Mouse (Mus musculus) stomach, embryonic 14.5 days (tissue): ENCODE results near the gene Src. TPM values are rescaled to one million over a fixed set of nuclear protein-coding genes. Genes with fewer than 3 reads are reported as not detected.

Source experiments
- ATAC-seq: fragments of 200-750 bp; cut with Nextera tagmentation; 2 replicates; pipeline ENCODE4 v1.8.0; 2017; ENCODE audit warnings: low read depth, moderate TSS enrichment; ENCODE audit not compliant: insufficient number of reproducible peaks, insufficient read depth, low FRiP score
- H3K27ac ChIP-seq: fragments of 300-500 bp; sonication (generic); 2 replicates; pipeline ENCODE4 v1.5.1; 2014; ENCODE audit warnings: mild to moderate bottlenecking, low read length, moderate library complexity, mixed read lengths
- H3K27me3 ChIP-seq: fragments of 300-500 bp; sonication (generic); 2 replicates; pipeline ENCODE4 v1.6.1; 2014; ENCODE audit warnings: low read length, control low read depth, mixed read lengths; ENCODE audit not compliant: control insufficient read depth, insufficient read depth
- H3K36me3 ChIP-seq: fragments of 300-500 bp; sonication (generic); 2 replicates; pipeline ENCODE4 v1.6.1; 2014; ENCODE audit warnings: mild to moderate bottlenecking, control low read depth, low read length, moderate library complexity, mixed read lengths; ENCODE audit not compliant: control insufficient read depth, insufficient read depth
- H3K4me1 ChIP-seq: fragments of 300-500 bp; sonication (generic); 2 replicates; pipeline ENCODE4 v1.6.1; 2014; ENCODE audit warnings: low read length, control low read depth, mixed read lengths; ENCODE audit not compliant: control insufficient read depth, insufficient read depth
- H3K4me2 ChIP-seq: fragments of 300-500 bp; sonication (generic); replicated peaks from 2 replicates; pipeline ENCODE4 v1.6.1; 2014; ENCODE audit warnings: low read depth, low read length, control low read depth
- H3K4me3 ChIP-seq: fragments of 300-500 bp; sonication (generic); 2 replicates; pipeline ENCODE4 v1.5.1; 2014; ENCODE audit warnings: low read depth, low read length, control low read depth
- H3K9ac ChIP-seq: fragments of 300-500 bp; sonication (generic); replicated peaks from 2 replicates; pipeline ENCODE4 v1.6.1; 2014; ENCODE audit warnings: low read depth, mild to moderate bottlenecking, control low read depth, low read length, moderate library complexity, mixed read lengths
- H3K9me3 ChIP-seq: fragments of 300-500 bp; sonication (generic); 2 replicates; pipeline ENCODE4 v1.6.1; 2016; ENCODE audit warnings: low read depth, low read length, control low read depth; ENCODE audit not compliant: control insufficient read depth
- WGBS: fragments of 180-500 bp; shearing (Covaris S2); extraction: QIAGEN DNeasy Blood & Tissue Kit; methylation state at CpG from one replicate; pipeline ENCODE4 v1.1.7; 2014; 5-methylcytosine and 5-hydroxymethylcytosine counted together
- polyA plus RNA-seq: library from polyadenylated mRNA; unstranded; fragments of >200 nt; fragmentation: Nextera tagmentation; extraction: Ambion mirVana; gene quantifications from 2 replicates; pipeline ENCODE4 v1.2.1, GENCODE M21; 2014

The Src gene
- polyA plus RNA-seq, 1 experiment from 2014 or later = 17.1 TPM

DNA sequence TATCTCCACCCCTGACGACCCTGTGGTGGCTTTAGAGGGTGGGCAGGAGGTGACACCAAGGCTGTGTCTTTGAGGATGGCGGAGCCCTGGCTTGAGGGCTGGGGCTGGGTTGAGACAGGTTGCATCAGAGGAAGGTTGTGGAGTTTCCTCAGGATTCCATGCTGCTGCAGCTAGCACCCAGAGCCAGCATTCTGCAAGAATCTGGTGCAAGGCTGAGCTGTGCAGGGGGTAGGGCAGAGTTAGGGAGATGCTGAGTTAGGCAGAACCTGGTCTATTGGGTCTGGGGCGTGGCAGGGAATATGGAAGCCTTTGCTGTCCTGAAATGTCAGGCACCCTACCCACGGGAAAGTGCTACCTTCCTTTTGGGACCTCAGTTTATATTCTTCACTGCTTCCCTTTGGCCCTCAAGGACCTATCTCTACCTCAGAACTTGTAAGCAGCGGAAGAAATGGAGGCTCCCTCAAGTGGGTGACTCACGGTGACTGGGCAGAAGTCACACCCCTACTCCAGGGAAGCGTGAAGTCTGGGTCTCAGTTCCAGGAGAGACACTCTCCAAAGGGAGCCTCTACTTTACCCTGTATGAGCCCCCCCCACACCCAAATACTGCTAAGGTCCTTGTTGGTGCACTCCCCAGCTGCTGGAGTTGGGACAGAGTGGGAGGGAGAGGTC, 33.3 kb downstream of the Src start:
- no peak for ATAC-seq
- no peaks in the 10 kb centered on the region for H3K4me1 ChIP-seq
- no peak overlapping the region for H3K9ac ChIP-seq
- no peaks in the 10 kb centered on the region; the same call in 1 of the 2 replicates for H3K36me3 ChIP-seq
- no peak overlapping the region for H3K4me3 ChIP-seq
- WGBS = 80% methylated on average over 7 of the region's 7 CpGs
- H3K4me2 ChIP-seq = no peak overlapping the region
- no peak overlapping the region for H3K27ac ChIP-seq
- no peaks in the 10 kb centered on the region for H3K27me3 ChIP-seq
- H3K9me3 ChIP-seq = no peaks in the 10 kb centered on the region

DNA sequence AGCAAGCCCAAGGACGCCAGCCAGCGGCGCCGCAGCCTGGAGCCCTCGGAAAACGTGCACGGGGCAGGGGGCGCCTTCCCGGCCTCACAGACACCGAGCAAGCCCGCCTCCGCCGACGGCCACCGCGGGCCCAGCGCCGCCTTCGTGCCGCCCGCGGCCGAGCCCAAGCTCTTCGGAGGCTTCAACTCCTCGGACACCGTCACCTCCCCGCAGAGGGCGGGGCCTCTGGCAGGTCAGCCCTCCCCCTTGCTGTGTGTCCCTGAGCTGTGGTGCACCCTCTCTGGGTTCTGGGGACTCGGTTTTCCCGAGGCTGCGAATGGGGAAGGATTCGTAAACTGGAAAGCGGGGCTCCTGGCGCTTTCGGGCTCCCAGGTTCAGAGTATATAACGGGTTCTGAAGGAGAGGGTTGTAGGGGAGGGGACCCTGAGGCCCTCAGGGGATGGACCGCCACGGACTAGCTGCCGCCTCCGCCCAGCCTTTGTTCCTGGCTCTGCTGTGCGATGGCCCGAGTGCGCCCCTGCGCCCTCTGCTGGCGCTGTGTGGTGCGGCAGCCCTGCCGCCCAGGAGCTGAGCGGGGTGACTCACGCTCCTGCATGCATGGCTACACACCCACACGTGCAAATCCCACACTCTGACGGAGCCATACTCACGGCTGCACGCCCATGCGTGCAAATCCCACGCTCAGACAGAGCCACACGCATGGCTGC, 39.0 kb downstream of the Src start:
- H3K4me3 ChIP-seq = peak overlapping the region; percentile 28
- no peaks in the 10 kb centered on the region for H3K27me3 ChIP-seq
- WGBS = 2% methylated on average over 56 of the region's 56 CpGs
- peaks cover 14% of the 10 kb centered on the region for H3K36me3 ChIP-seq
- H3K27ac ChIP-seq = peak overlapping the region; percentile 67; the same call in 1 of the 2 replicates
- peaks cover 27% of the 10 kb centered on the region; the same call in 1 of the 2 replicates for H3K4me1 ChIP-seq
- H3K4me2 ChIP-seq = peak overlapping the region; percentile 50
- H3K9me3 ChIP-seq = no peaks in the 10 kb centered on the region
- H3K9ac ChIP-seq = peak overlapping the region; percentile 60
- ATAC-seq = peak; percentile 86

DNA sequence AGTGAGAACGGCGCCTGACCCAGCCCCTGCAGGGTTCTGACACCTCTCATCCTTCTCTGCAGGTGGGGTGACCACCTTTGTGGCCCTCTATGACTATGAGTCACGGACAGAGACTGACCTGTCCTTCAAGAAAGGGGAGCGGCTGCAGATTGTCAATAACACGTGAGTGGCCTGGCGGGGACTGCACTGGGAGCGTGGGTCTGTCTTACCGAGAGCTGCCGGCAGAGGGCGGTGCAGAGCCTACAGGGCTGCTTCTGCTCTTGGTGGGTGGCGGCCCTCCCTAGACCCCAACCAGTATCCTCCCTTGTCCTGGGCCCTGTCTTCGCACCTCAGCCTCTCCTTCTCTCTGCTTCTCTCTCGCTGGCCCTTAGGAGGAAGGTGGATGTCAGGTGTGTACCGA, 40.2 kb downstream of the Src start:
- no peak overlapping the region; the same call in 1 of the 2 replicates for H3K27ac ChIP-seq
- no peak overlapping the region for H3K4me3 ChIP-seq
- H3K9ac ChIP-seq = no peak overlapping the region
- H3K9me3 ChIP-seq = no peaks in the 10 kb centered on the region
- peaks cover 23% of the 10 kb centered on the region for H3K36me3 ChIP-seq
- WGBS = 32% methylated on average over 13 of the region's 14 CpGs
- no peaks in the 10 kb centered on the region for H3K27me3 ChIP-seq
- ATAC-seq = no peak
- H3K4me2 ChIP-seq = no peak overlapping the region
- H3K4me1 ChIP-seq = peaks cover 39% of the 10 kb centered on the region

GRCm38 (mm10) chr2:157459736-157460135, 41.5 kb downstream of the Src start:
- Histone ChIP-seq H3K4me1 (peaks cover 52% of the 10 kb centered on the region), H3K9ac (no peak overlapping the region)

DNA sequence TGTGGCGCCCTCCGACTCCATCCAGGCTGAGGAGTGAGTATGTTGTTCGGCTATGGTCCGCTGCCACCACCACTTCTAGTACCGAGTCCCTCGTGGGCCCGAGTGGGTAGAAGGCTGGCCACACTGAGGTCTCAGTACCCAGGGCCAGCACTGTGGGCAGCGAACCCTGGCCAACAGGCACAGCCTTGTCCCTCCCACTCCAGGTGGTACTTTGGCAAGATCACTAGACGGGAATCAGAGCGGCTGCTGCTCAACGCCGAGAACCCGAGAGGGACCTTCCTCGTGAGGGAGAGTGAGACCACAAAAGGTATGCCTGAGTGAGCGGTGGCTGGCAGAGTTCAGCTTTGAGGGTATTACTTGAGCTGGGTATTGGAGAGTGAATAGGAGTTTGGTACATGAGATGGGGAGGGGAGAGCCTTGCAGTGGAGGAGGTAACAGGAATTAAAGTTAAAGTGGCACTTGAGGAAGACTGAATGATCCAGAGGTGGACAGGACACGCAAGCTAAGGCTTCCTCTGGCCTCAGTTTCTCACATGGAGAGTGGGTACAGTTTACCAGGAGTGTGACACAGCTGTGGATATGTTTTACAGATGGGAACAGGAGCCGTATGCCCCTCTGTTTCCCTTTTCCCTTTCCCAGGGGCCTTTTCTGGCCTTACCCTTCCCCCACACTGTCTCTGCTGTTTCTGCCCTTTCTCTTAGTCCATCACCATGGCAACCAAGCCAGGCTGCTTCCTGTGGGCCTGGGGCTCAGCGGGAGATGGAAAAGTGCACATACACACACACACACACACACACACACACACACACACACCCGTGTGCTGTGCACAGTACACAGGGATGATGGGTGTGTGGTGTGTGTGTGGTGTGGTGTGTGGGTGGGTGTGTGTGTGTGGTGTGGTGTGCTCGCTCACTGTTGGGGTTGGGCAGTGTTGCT, 44.8 kb downstream of the Src start:
- Histone ChIP-seq H3K27me3 (no peaks in the 10 kb centered on the region), H3K36me3 (peaks cover 50% of the 10 kb centered on the region), H3K4me1 (peaks cover 53% of the 10 kb centered on the region), H3K9ac (0 out of 2 replicates have a peak overlapping the region, but pooled peaks have one; percentile 14), H3K4me3 (no peak overlapping the region), H3K9me3 (no peaks in the 10 kb centered on the region), H3K27ac (peak overlapping the region; percentile 97), H3K4me2 (0 out of 2 replicates have a peak overlapping the region, but pooled peaks have one; percentile 7)
- WGBS = 47% methylated on average over 20 of the region's 20 CpGs
- no peak for ATAC-seq

More at GRCm38 (mm10) chr2:157459736-157460135, 41.5 kb downstream of the Src start:
- no peak overlapping the region for H3K4me2 ChIP-seq
- H3K36me3 ChIP-seq = peaks cover 23% of the 10 kb centered on the region
- H3K27ac ChIP-seq = peak overlapping the region; percentile 55
- H3K9me3 ChIP-seq = no peaks in the 10 kb centered on the region
- WGBS = 44% methylated on average over 5 of the region's 5 CpGs
- H3K4me3 ChIP-seq = no peak overlapping the region
- no peaks in the 10 kb centered on the region for H3K27me3 ChIP-seq
- ATAC-seq = no peak

- peaks cover 48% of the 10 kb centered on the region for H3K4me1 ChIP-seq
- no peak overlapping the region for H3K4me3 ChIP-seq
- H3K27ac ChIP-seq = peak overlapping the region; percentile 97
- 0 out of 2 replicates have a peak overlapping the region, but pooled peaks have one; percentile 20 for H3K4me2 ChIP-seq
- peaks cover 55% of the 10 kb centered on the region for H3K36me3 ChIP-seq
- no peaks in the 10 kb centered on the region for H3K9me3 ChIP-seq
- WGBS = 27% methylated on average over 16 of the region's 16 CpGs
- no peaks in the 10 kb centered on the region for H3K27me3 ChIP-seq
- peak; percentile 1; the same call in 1 of the 2 replicates for ATAC-seq
- H3K9ac ChIP-seq = peak overlapping the region; percentile 18; the same call in 1 of the 2 replicates
Measured at GRCm38 (mm10) chr2:157463887-157464745, 45.9 kb downstream of the Src start.

- no peaks in the 10 kb centered on the region for H3K27me3 ChIP-seq
- peak overlapping the region; percentile 20; the same call in 1 of the 2 replicates for H3K4me2 ChIP-seq
- H3K4me3 ChIP-seq = no peak overlapping the region
- H3K4me1 ChIP-seq = peaks cover 46% of the 10 kb centered on the region
- no peaks in the 10 kb centered on the region for H3K9me3 ChIP-seq
- H3K27ac ChIP-seq = peak overlapping the region; percentile 97
- peaks cover 56% of the 10 kb centered on the region for H3K36me3 ChIP-seq
- ATAC-seq = peak; percentile 92
- WGBS = under 1% methylated on average over 12 of the region's 12 CpGs
- peak overlapping the region; percentile 18; the same call in 1 of the 2 replicates for H3K9ac ChIP-seq
Measured at GRCm38 (mm10) chr2:157464746-157465126, 46.5 kb downstream of the Src start.
